In genomic region chr3:108989971-108990548, GRCm38 (mm10) we compare ENCODE assay signal across 21 mouse cellular contexts. TPM values are rescaled to one million over a fixed set of nuclear protein-coding genes. Genes with fewer than 3 reads are reported as not detected.
DNase-seq lines count a peak whose midpoint lies in the region; ATAC-seq lines count a peak whose summit lies in the region.
"Had no signal": no experiment of that assay in that cellular context is flagged by ENCODE, and none has a peak within 500 bp of the region (broad histone marks: within the 10 kb centered on the region; RNA-seq: fewer than 3 reads in every experiment).

No protein-coding gene starts in this region.

- H3K9me3 ChIP-seq in kidney, embryonic 16.5 days (ENCODE audit: low read length), result no peaks in the 10 kb centered on the region
- H3K9me3 ChIP-seq: embryonic facial prominence, embryonic 12.5 days; limb, embryonic 15.5 days; midbrain, embryonic 13.5 days; neural tube, embryonic 12.5 days had no signal

- no peaks in the 10 kb centered on the region for H3K27me3 ChIP-seq in kidney, embryonic 16.5 days (ENCODE audit: insufficient read depth, low read length)
- H3K27me3 ChIP-seq: embryonic facial prominence, embryonic 12.5 days; limb, embryonic 15.5 days; midbrain, embryonic 13.5 days; neural tube, embryonic 12.5 days had no signal

- H3K4me2 ChIP-seq in kidney, embryonic 16.5 days (replicated peaks; ENCODE audit: low read depth, low read length), result no peak overlapping the region
- H3K4me2 ChIP-seq: embryonic facial prominence, embryonic 12.5 days; limb, embryonic 15.5 days; midbrain, embryonic 13.5 days; neural tube, embryonic 12.5 days had no signal

- no peak overlapping the region for H3K27ac ChIP-seq in kidney, embryonic 16.5 days (ENCODE audit: low read length)
- H3K27ac ChIP-seq: embryonic facial prominence, embryonic 12.5 days; limb, embryonic 15.5 days; midbrain, embryonic 13.5 days; neural tube, embryonic 12.5 days had no signal

- H3K36me3 ChIP-seq in kidney, embryonic 16.5 days (ENCODE audit: insufficient read depth, low read length), result peaks cover 8% of the 10 kb centered on the region; the same call in 1 of the 2 replicates

- DNase-seq in kidney, adult 18-20 months, result peak; percentile 35
- DNase-seq in urinary bladder, postnatal 14 days (ENCODE audit: low spot score), result peak; percentile 30
- no peak for DNase-seq in urinary bladder, adult 2 months (ENCODE audit: low spot score)
- peak; percentile 27 for DNase-seq in heart, adult 8-10 months (ENCODE audit: low spot score)
- DNase-seq in skeletal muscle tissue, adult 2 months (ENCODE audit: low read depth, low spot score), result peak; percentile 21
- DNase-seq in cerebellum, adult 18-20 months, result no peak
- DNase-seq in testis, postnatal 14 days (ENCODE audit: low spot score), result no peak
- DNase-seq: cerebellum, postnatal 36 days; spleen, adult 18-20 months; thymus, postnatal 25 days had no signal

- H3K9ac ChIP-seq in kidney, embryonic 16.5 days (replicated peaks; ENCODE audit: low read length), result no peak overlapping the region
- H3K9ac ChIP-seq: embryonic facial prominence, embryonic 12.5 days; limb, embryonic 15.5 days; midbrain, embryonic 13.5 days; neural tube, embryonic 12.5 days had no signal

- ATAC-seq in kidney, embryonic 16.5 days (ENCODE audit: low FRiP score, low TSS enrichment), result no peak
- ATAC-seq: activated CD4-positive, CD25-positive, alpha-beta regulatory T cell, adult 4 months; inflammation-experienced regulatory T-cells, adult 6 months; lung, postnatal 0 days; midbrain, embryonic 13.5 days had no signal

- no peaks in the 10 kb centered on the region for H3K4me1 ChIP-seq in kidney, embryonic 16.5 days (ENCODE audit: insufficient read depth, low read length)
- H3K4me1 ChIP-seq: embryonic facial prominence, embryonic 12.5 days; limb, embryonic 15.5 days; neural tube, embryonic 12.5 days had no signal

- WGBS in kidney, embryonic 16.5 days, result 89% methylated on average over 9 of the region's 9 CpGs

- H3K4me3 ChIP-seq in kidney, embryonic 16.5 days (ENCODE audit: low read length), result no peak overlapping the region
- H3K4me3 ChIP-seq: embryonic facial prominence, embryonic 12.5 days; limb, embryonic 15.5 days; midbrain, embryonic 13.5 days; neural tube, embryonic 12.5 days had no signal

RNA-seq across cellular contexts. Expression of gene Fam102b, which starts 37.3 kb away (rescaled TPM):
- polyA plus RNA-seq in kidney, embryonic 16.5 days (2015; fragmentation: Nextera tagmentation; extraction: Ambion mirVana), result 3.3 and 4.1 TPM in 2 replicates
- polyA plus RNA-seq in urinary bladder, adult 2 months (2012; rRNA removed), result 16.0 and 23.9 TPM in 2 replicates
- 10 to 100 TPM in 3 of 4 experiments, 1 to 10 TPM in 1; 8.0 to 11.7 (median 11.0) TPM for total RNA-seq in heart, adult 8-10 months (2022)

RNA-seq across cellular contexts. Expression of gene Gm9857, which starts 49.8 kb away (rescaled TPM):
- polyA plus RNA-seq in kidney, embryonic 16.5 days (2015; fragmentation: Nextera tagmentation; extraction: Ambion mirVana), result not detected in 2 replicates
- polyA plus RNA-seq in urinary bladder, adult 2 months (2012; rRNA removed), result 0.28 TPM in 1 of 2 replicates, not detected in the other
- total RNA-seq in heart, adult 8-10 months (2022), result not detected
- total RNA-seq: left cerebral cortex, postnatal 10 days had no signal
- polyA plus RNA-seq: activated CD4-positive, CD25-positive, alpha-beta regulatory T cell, adult 4 months; embryonic facial prominence, embryonic 12.5 days; heart, postnatal 0 days; inflammation-experienced regulatory T-cells, adult 6 months; limb, embryonic 15.5 days; lung, postnatal 0 days; neural tube, embryonic 12.5 days; stomach, embryonic 16.5 days had no signal

RNA-seq across cellular contexts. Expression of gene Henmt1, which starts 50.4 kb away (rescaled TPM):
- 0.37 and 0.45 TPM in 2 replicates for polyA plus RNA-seq in kidney, embryonic 16.5 days (2015; fragmentation: Nextera tagmentation; extraction: Ambion mirVana)
- polyA plus RNA-seq in urinary bladder, adult 2 months (2012; rRNA removed), result 0.08 and 0.10 TPM in 2 replicates
- total RNA-seq in heart, adult 8-10 months (2022), result not detected
- polyA plus RNA-seq: heart, postnatal 0 days had no signal

Comparison
In these comparisons a context has a peak if more than half of its experiments do, and no peak if none do; other contexts are left out.
1. DNase-seq: peak in kidney, adult 18-20 months (single experiment), urinary bladder, postnatal 14 days (single experiment), heart, adult 8-10 months (single experiment) and skeletal muscle tissue, adult 2 months (single experiment); none in urinary bladder, adult 2 months (single experiment), cerebellum, adult 18-20 months (0 of 2) and testis, postnatal 14 days (single experiment).